Mouse (Mus musculus): ENCODE measurements at regions not wholly inside any gene's neighbourhood (a gene's known extent, or its start where the extent isn't known, plus 50 kb on each side); places are given as distances from the start of the nearest gene placed in this dataset.

DNA sequence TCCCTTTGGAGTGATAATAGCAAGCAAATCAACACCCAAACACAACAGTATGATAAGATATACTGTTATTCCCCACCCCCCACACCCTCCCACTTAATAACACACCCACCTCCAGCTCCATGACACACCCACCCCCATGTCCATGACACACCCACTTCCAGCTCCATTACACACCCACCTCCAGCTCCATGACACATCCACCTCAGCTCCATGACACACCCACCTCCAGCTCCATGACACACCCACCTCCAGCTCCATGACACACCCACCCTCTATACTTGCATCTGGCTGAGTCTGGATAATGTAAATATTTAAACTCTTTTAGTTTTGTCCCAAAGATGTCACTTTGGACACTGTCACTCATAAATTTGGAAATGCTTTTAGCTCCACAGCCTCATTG lies 129.5 kb downstream of the Cmpk2 start:
- TF ChIP-seq CTCF (IDR thresholded peaks at IDR 0.05; ENCODE audit: low read depth) = no peak
- no peak for TF ChIP-seq EP300 (IDR thresholded peaks at IDR 0.05; ENCODE audit: low read depth)
